Mouse (Mus musculus): ENCODE data around the gene Rtcb. TPM values are rescaled to one million over a fixed set of nuclear protein-coding genes. Genes with fewer than 3 reads are reported as not detected.

Rtcb gene
- total RNA-seq, 2 experiments from 2014 or later: 63.2 to 178 TPM

DNA sequence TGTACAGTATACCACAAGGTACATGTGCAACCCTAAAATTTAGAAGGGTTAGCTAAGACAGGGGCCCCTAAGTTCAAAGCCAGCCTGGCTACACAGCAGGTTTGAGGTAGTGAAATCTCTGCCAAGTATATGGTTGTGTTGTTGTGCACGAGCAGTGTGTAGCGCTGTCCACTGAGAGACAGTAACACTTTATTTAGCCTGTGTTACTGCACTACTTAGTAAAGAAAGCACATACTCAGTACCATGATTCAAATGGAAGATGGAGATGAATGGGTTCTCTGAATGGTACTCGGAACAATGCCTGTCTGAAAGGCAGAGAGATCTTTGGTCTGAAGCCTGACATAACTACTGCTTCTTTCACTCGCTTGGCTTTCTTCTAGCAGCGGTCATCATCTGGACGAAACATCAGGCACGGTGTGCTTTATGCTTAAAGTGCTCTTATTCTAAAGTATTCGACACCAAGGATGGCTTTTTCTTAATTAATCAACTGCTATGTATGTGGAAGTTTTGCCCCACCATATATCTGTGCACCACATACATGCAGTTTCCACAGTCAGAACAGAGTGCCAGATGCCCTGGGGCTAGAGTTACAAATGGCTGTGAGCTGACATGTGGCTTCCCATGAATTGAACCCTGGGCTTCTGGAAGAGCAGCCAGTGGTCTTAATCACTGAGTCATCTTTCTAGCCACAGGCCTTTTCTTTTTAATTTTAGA is 9.0 kb downstream of the Rtcb start:
- no peak for ATAC-seq (replicated peaks; ENCODE audit: poor library complexity)

DNA sequence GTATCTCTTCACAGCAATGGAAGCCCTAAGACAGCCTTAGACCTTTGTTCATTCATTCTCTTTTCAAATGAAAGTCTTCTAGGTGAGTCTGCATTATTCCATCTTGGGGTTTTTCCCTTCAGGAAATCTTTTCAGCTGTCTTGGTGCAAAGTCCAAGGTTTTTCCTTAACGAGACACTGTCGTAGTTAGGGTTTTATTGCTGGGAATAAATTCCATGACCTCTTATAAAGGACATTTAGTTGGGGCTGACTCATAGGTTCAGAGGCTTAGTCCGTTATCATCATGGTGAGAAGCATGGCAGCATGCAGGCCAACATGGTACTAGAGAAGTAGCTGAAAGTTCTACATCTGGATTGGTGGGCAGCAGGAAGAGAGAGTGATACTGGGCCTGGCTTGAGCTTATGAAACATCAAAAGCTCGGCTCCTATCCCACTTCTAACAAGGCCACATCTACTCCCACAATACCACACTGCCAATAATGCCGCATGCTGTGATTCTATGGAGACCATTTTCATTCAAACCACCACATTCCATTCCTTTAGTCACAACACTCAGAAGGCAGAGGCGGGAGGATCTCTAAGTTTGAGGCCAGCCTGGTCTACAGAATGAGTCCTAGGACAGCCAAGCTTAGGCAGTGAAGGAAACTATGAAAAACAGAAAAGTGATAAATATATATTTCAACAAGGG is 21.2 kb downstream of the Rtcb start:
- no peak for ATAC-seq (replicated peaks; ENCODE audit: poor library complexity)

DNA sequence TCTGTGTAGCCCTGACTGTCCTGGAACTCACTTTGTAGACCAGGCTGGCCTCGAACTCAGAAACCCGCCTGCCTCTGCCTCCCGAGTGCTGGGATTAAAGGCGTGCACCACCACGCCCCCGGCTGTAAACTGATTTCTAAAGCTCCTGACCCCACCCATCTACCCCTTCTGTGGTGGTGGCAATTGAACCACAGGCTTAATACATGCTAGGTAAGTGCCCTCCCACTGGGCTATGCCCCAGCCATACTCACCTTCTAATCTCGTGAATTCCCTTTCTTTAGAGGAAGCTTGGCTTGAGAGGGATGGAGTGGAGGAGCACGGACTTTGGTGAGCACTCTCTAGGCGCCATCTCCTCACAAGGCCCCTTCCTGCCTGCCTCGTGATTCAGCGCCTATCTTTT is 27.7 kb downstream of the Rtcb start:
- no peak for ATAC-seq (replicated peaks; ENCODE audit: poor library complexity)

DNA sequence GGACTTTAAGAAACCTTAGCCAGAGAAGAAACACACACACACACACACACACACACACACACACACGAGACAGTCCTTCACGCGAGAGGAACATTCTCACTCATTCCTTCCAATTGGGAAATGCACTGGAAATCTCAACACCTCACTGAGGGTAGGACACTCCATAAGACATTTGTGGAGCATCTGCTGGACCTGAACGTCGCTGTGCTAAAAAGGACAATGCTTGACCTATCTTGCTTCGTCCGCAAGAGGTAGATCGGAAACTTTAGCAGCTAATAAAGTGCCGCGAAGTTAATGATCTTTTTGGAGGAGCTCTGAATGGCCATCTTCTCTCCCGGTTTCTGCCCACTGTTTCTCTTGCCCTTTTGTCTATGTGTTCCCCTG is 28.4 kb downstream of the Rtcb start:
- ATAC-seq (replicated peaks; ENCODE audit: poor library complexity): no peak

DNA sequence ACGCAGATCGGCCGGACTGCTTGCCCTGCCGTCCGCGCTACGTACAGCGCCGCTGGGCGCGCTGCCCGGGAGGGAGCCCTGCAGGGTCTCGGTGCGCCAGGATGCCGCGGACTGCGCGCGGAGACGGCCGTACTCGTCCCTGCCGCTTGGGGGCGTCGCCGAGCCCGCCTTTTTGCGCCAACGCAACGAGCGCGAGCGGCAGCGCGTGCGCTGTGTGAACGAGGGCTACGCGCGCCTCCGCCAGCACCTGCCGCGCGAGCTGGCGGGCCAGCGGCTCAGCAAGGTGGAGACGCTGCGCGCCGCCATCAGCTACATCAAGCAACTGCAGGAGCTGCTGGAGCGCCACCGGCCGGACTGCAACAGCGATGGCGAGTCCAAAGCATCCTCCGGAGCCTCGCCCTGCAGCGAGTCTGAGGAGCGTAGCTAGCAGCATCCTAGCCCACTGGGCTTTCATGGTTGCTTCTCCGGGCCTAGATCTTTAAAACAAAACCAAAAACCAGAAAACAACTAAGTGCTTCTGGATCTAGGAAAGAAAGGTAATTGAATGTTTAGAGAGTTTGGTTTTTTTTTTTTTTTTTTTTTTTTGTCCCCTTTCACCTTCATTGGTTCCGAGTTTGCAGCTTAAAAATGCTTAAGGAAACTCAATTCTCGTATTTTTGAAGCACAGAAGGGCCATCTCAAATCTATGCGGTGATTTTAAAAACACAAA is 29.0 kb downstream of the Rtcb start:
- ATAC-seq (replicated peaks; ENCODE audit: poor library complexity): peak; percentile 86

DNA sequence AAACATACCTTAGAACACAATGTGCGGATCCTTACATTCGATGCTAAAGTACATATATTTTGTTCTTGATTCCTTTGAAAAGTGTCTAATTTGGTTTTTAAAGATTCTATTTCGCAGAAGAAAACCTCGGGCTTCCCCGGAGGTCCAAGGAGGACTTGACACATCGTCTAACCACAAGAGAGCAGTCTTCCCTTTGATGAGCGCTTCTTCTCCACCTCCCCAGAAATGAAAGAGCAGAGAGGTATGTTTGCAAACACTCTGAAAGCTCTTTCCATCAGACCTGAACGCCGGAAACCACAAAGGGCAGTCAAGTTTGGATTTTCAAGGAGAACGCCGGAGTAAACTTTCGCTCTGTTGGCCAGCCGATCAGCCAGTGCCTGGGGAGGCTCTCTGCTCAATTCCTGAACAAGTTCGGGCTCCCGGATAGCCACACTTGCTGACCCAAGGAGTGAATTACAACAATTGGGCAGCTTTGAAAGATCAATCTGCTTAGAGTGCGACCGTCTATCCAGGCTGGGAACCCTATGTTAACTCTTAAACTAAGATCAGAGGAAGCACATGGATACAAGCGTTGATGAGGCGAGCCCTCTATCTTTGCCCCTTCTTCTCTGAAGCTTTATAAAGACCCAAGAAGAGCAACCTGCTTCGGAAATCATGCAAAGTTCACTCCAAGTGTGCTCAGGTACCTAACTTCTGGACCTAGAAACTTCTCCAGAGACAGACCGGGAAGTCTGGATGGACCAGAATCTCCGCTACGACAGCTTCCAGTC is 29.8 kb downstream of the Rtcb start, which contains the start of gene Ascl4:
Gene Ascl4, plus strand, starts transcription at position 6 of the 770 bp plus-strand sequence.
- no peak for ATAC-seq (replicated peaks; ENCODE audit: poor library complexity)

DNA sequence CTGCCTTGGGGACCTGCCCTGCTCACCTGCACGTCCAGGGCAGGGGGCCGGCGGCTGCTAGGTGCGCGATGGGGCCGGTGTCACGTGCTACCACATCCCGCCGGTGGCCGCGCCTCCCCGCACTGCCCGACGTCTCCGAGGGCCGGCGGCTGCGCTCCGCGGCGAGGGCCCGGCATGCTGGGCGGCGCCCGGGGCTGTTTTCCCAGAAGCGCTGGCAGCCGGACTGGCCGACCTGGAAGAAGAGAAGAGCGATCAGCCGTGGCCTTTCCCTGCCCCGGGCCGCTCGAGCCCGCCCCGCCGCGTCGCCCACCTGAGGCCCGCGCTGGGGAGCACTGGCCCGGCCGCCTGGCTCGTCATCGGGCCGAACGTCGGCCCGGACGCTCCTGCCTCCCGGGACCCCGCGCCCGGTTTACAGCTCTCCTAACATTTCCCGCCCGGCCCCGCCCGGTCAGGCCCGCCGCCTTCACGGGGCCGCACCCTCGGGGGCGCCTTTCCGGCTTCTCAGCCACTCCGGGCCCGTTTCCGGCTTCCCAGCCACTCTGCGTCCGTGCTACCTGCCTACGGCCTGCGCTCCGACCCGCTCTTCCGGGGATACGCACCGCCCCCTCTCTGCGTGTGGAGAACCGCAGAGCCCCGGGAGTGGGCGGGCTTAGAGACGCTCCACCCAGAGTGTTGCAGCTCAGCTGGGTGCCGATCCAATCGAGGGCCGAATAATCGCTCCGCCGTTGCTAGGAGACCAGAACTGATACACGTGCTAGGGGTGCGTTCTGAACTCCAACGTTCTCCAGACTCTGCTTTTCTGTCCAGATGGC is 40.9 kb downstream of the Rtcb start, which contains the start of gene Prdm4:
Gene Prdm4, minus strand, starts transcription at position 645 of the 812 bp plus-strand sequence.
- ATAC-seq (replicated peaks; ENCODE audit: poor library complexity): peak; percentile 99

Other genes starting within 250 kb of the Rtcb start
- 67.0 and 70.3 TPM in 2 replicates for gene Pwp1, start 128.3 kb downstream of the Rtcb start, total RNA-seq (2015)
- 71.7 and 81.4 TPM in 2 replicates for gene Pwp1, start 128.3 kb downstream of the Rtcb start, total RNA-seq (2017)
- gene Prdm4, start 40.7 kb downstream of the Rtcb start, total RNA-seq (2015): 24.7 and 27.4 TPM in 2 replicates
- gene Prdm4, start 40.7 kb downstream of the Rtcb start, total RNA-seq (2017): 25.4 and 29.0 TPM in 2 replicates
- gene Ascl4, start 30.1 kb downstream of the Rtcb start, total RNA-seq (2015): 0.12 TPM in 1 of 2 replicates, not detected in the other
- not detected in 2 replicates for gene Ascl4, start 30.1 kb downstream of the Rtcb start, total RNA-seq (2017)
- 3.5 and 4.0 TPM in 2 replicates for gene Bpifc, start 54.1 kb upstream of the Rtcb start, total RNA-seq (2015)
- gene Bpifc, start 54.1 kb upstream of the Rtcb start, total RNA-seq (2017): 1.2 and 2.1 TPM in 2 replicates
- 30.2 and 36.0 TPM in 2 replicates for gene Fbxo7, start 64.1 kb upstream of the Rtcb start, total RNA-seq (2015)
- gene Fbxo7, start 64.1 kb upstream of the Rtcb start, total RNA-seq (2017): 14.5 and 31.5 TPM in 2 replicates